Mouse (Mus musculus): ENCODE measurements at regions not wholly inside any gene's neighbourhood (a gene's known extent, or its start where the extent isn't known, plus 50 kb on each side); places are given as distances from the start of the nearest gene placed in this dataset.

GRCm38 (mm10) chr4:105326989-105327388 lies 169.8 kb downstream of the Plpp3 start:
- no peak for DNase-seq (ENCODE audit: low read depth in 2 of 2, low spot score in 2 of 2)

GRCm38 (mm10) chr4:105327711-105328471 lies 170.7 kb downstream of the Plpp3 start:
- no peak for DNase-seq (ENCODE audit: low read depth in 2 of 2, low spot score in 2 of 2)

GRCm38 (mm10) chr4:105328776-105329175 lies 171.6 kb downstream of the Plpp3 start:
- no peak for DNase-seq (ENCODE audit: low read depth in 2 of 2, low spot score in 2 of 2)

GRCm38 (mm10) chr4:105332081-105332480 lies 174.9 kb downstream of the Plpp3 start:
- no peak for DNase-seq (ENCODE audit: low read depth in 2 of 2, low spot score in 2 of 2)

- no peak for DNase-seq (ENCODE audit: low read depth in 2 of 2, low spot score in 2 of 2)
Measured at GRCm38 (mm10) chr4:105335872-105336271, 178.7 kb downstream of the Plpp3 start.

GRCm38 (mm10) chr4:105336557-105336956 lies 179.4 kb downstream of the Plpp3 start:
- no peak for DNase-seq (ENCODE audit: low read depth in 2 of 2, low spot score in 2 of 2)

- DNase-seq (ENCODE audit: low read depth in 2 of 2, low spot score in 2 of 2), result no peak
Measured at GRCm38 (mm10) chr4:105338131-105338530, 181.0 kb downstream of the Plpp3 start.

GRCm38 (mm10) chr4:105338861-105339260 lies 181.7 kb downstream of the Plpp3 start:
- no peak for DNase-seq (ENCODE audit: low read depth in 2 of 2, low spot score in 2 of 2)

- DNase-seq (ENCODE audit: low read depth in 2 of 2, low spot score in 2 of 2), result no peak
Measured at GRCm38 (mm10) chr4:105341274-105341673, 184.1 kb downstream of the Plpp3 start.

- no peak for DNase-seq (ENCODE audit: low read depth in 2 of 2, low spot score in 2 of 2)
Measured at GRCm38 (mm10) chr4:105346846-105347245, 189.7 kb downstream of the Plpp3 start.

GRCm38 (mm10) chr4:105347911-105348310 lies 190.8 kb downstream of the Plpp3 start:
- no peak for DNase-seq (ENCODE audit: low read depth in 2 of 2, low spot score in 2 of 2)

- DNase-seq (ENCODE audit: low read depth in 2 of 2, low spot score in 2 of 2), result no peak
Measured at GRCm38 (mm10) chr4:105349316-105350207, 192.4 kb downstream of the Plpp3 start.

- no peak for DNase-seq (ENCODE audit: low read depth in 2 of 2, low spot score in 2 of 2)
Measured at GRCm38 (mm10) chr4:105352342-105352741, 195.2 kb downstream of the Plpp3 start.

- no peak for DNase-seq (ENCODE audit: low read depth in 2 of 2, low spot score in 2 of 2)
Measured at GRCm38 (mm10) chr4:105352953-105353352, 195.8 kb downstream of the Plpp3 start.

GRCm38 (mm10) chr4:105354097-105354496 lies 196.9 kb downstream of the Plpp3 start:
- no peak for DNase-seq (ENCODE audit: low read depth in 2 of 2, low spot score in 2 of 2)

GRCm38 (mm10) chr4:105356616-105357015 lies 199.5 kb downstream of the Plpp3 start:
- DNase-seq (ENCODE audit: low read depth in 2 of 2, low spot score in 2 of 2), result no peak

GRCm38 (mm10) chr4:105358725-105359124 lies 201.6 kb downstream of the Plpp3 start:
- no peak for DNase-seq (ENCODE audit: low read depth in 2 of 2, low spot score in 2 of 2)

GRCm38 (mm10) chr4:105364496-105364895 lies 207.3 kb downstream of the Plpp3 start:
- DNase-seq (ENCODE audit: low read depth in 2 of 2, low spot score in 2 of 2), result no peak

GRCm38 (mm10) chr4:105365076-105365475 lies 207.9 kb downstream of the Plpp3 start:
- DNase-seq (ENCODE audit: low read depth in 2 of 2, low spot score in 2 of 2), result no peak

GRCm38 (mm10) chr4:105376591-105376990 lies 219.4 kb downstream of the Plpp3 start:
- DNase-seq (ENCODE audit: low read depth in 2 of 2, low spot score in 2 of 2), result no peak

- no peak for DNase-seq (ENCODE audit: low read depth in 2 of 2, low spot score in 2 of 2)
Measured at GRCm38 (mm10) chr4:105377469-105378187, 220.5 kb downstream of the Plpp3 start.
